Mouse (Mus musculus) CH12.LX (cell line): ENCODE results near the gene Lpxn. TPM values are rescaled to one million over a fixed set of nuclear protein-coding genes. Genes with fewer than 3 reads are reported as not detected.

Source experiments
- DNase-seq: peaks from one replicate; pipeline ENCODE4 v3.0.0-alpha.2; 2013; ENCODE audit errors: extremely low read depth
- H3K27ac ChIP-seq: 2 replicates; pipeline ENCODE4 v1.5.1; 2012; ENCODE audit warnings: low read depth, mild to moderate bottlenecking, control low read depth, moderate library complexity; ENCODE audit not compliant: insufficient read depth
- H3K27me3 ChIP-seq: replicated peaks from 2 replicates; pipeline ENCODE3; 2012; ENCODE audit warnings: inconsistent platforms
- H3K36me3 ChIP-seq, 2 experiments: replicated peaks in 1 of 2; 2 replicates each; pipeline versions ENCODE3 to v1.6.1; 2012; ENCODE audit warnings: inconsistent platforms in 1 of 2, low read length in 1 of 2, mild to moderate bottlenecking in 1 of 2, mixed read lengths in 1 of 2, moderate library complexity in 1 of 2; ENCODE audit not compliant: control insufficient read depth in 1 of 2, insufficient read depth in 1 of 2
- H3K4me1 ChIP-seq, 2 experiments: 2 replicates each; pipeline ENCODE4 v1.6.1; 2012; ENCODE audit warnings: inconsistent platforms in 1 of 2, moderate library complexity in 1 of 2; ENCODE audit not compliant: insufficient read depth in 2 of 2, control insufficient read depth in 1 of 2
- H3K4me2 ChIP-seq: 2 replicates; pipeline ENCODE4 v1.6.1; 2012; ENCODE audit warnings: low read depth, mild to moderate bottlenecking, control low read depth; ENCODE audit not compliant: poor library complexity, insufficient read depth, severe bottlenecking
- H3K4me3 ChIP-seq, 3 experiments: fragments of 150-350 bp in 1 of 3; sonication (generic) in 1 of 3; replicated peaks in 1 of 3; 2 replicates each; pipeline versions ENCODE3 to v1.5.1; 2011 to 2012; ENCODE audit warnings: low read depth in 2 of 3, low read length in 2 of 3, mild to moderate bottlenecking in 2 of 3, moderate library complexity in 2 of 3, control low read depth in 1 of 3, improper control_type of control experiment in 1 of 3, inconsistent platforms in 1 of 3, mixed read lengths in 1 of 3; ENCODE audit not compliant: poor library complexity in 1 of 3
- H3K79me2 ChIP-seq: replicated peaks from 2 replicates; pipeline ENCODE4 v1.6.1; 2012; ENCODE audit warnings: mild to moderate bottlenecking, moderate library complexity; ENCODE audit not compliant: control insufficient read depth, poor library complexity, insufficient read depth, severe bottlenecking; ENCODE audit errors: extremely low read depth
- H3K9ac ChIP-seq: 2 replicates; pipeline ENCODE4 v1.6.1; 2012; ENCODE audit warnings: low read depth, mild to moderate bottlenecking, control low read depth, moderate library complexity; ENCODE audit not compliant: insufficient read depth
- H3K9me3 ChIP-seq: replicated peaks from 2 replicates; pipeline ENCODE3; 2012; ENCODE audit warnings: low read length, inconsistent platforms, mixed read lengths
- BHLHE40 ChIP-seq: IDR thresholded peaks from 2 replicates; pipeline ENCODE4 v1.6.1; 2011; ENCODE audit warnings: mild to moderate bottlenecking, low read depth, low read length, improper control_type of control experiment
- CHD1 ChIP-seq: IDR thresholded peaks from 2 replicates; pipeline ENCODE4 v1.6.1; 2012; ENCODE audit warnings: low read depth, low read length, improper control_type of control experiment, inconsistent platforms
- CTCF ChIP-seq, 2 experiments: IDR thresholded peaks in 1 of 2; conservative IDR thresholded peaks in 1 of 2; 2 replicates each; pipeline ENCODE4 v1.5.1; 2011 to 2012; ENCODE audit warnings: low read depth in 2 of 2, low read length in 2 of 2, improper control_type of control experiment in 1 of 2, inconsistent platforms in 1 of 2, mild to moderate bottlenecking in 1 of 2, moderate library complexity in 1 of 2
- E2F4 ChIP-seq: IDR thresholded peaks from 2 replicates; pipeline ENCODE4 v1.6.1; 2011; ENCODE audit warnings: low read depth, low read length, improper control_type of control experiment; ENCODE audit not compliant: insufficient replicate concordance
- EP300 ChIP-seq: IDR thresholded peaks from 2 replicates; pipeline ENCODE4 v1.6.1; 2011; ENCODE audit warnings: low read length, improper control_type of control experiment
- ETS1 ChIP-seq: conservative IDR thresholded peaks from 2 replicates; pipeline ENCODE4 v1.6.1; 2012; ENCODE audit warnings: low read depth, mild to moderate bottlenecking, inconsistent platforms, low read length, improper control_type of control experiment, moderate library complexity
- GABPA ChIP-seq: IDR thresholded peaks from 2 replicates; pipeline ENCODE4 v1.6.1; 2012; ENCODE audit warnings: low read depth, low read length, improper control_type of control experiment, inconsistent platforms; ENCODE audit not compliant: insufficient replicate concordance
- JUN ChIP-seq: IDR thresholded peaks from 2 replicates; pipeline ENCODE4 v1.6.1; 2011; ENCODE audit warnings: low read depth, mild to moderate bottlenecking, low read length, improper control_type of control experiment, moderate library complexity; ENCODE audit not compliant: insufficient read depth
- KAT2A ChIP-seq: IDR thresholded peaks from 2 replicates; pipeline ENCODE4 v1.6.1; 2012; ENCODE audit warnings: low read length, improper control_type of control experiment, inconsistent platforms; ENCODE audit not compliant: insufficient replicate concordance
- MAX ChIP-seq: IDR thresholded peaks from 2 replicates; pipeline ENCODE4 v1.6.1; 2011; ENCODE audit warnings: low read length, improper control_type of control experiment
- MXI1 ChIP-seq: IDR thresholded peaks from 2 replicates; pipeline ENCODE4 v1.6.1; 2011; ENCODE audit warnings: mild to moderate bottlenecking, low read depth, low read length, improper control_type of control experiment
- MYC ChIP-seq: IDR thresholded peaks from 2 replicates; pipeline ENCODE4 v1.6.1; 2011; ENCODE audit warnings: low read depth, mild to moderate bottlenecking, improper control_type of control experiment, low read length
- NRF1 ChIP-seq: IDR thresholded peaks from 2 replicates; pipeline ENCODE4 v1.6.1; 2014; ENCODE audit warnings: low read depth, mild to moderate bottlenecking, inconsistent platforms, low read length, improper control_type of control experiment, moderate library complexity
- PAX5 ChIP-seq: IDR thresholded peaks from 2 replicates; pipeline ENCODE4 v1.6.1; 2012; ENCODE audit warnings: low read length, inconsistent platforms, mixed read lengths
- RAD21 ChIP-seq: IDR thresholded peaks from 2 replicates; pipeline ENCODE4 v1.6.1; 2011; ENCODE audit warnings: low read depth, mild to moderate bottlenecking, low read length, improper control_type of control experiment, moderate library complexity
- RCOR1 ChIP-seq: conservative IDR thresholded peaks from 2 replicates; pipeline ENCODE4 v1.6.1; 2012; ENCODE audit warnings: low read depth, mild to moderate bottlenecking, inconsistent platforms, low read length, improper control_type of control experiment
- TBP ChIP-seq: conservative IDR thresholded peaks from 2 replicates; pipeline ENCODE4 v1.6.1; 2011; ENCODE audit warnings: low read depth, low read length, improper control_type of control experiment
- TCF12 ChIP-seq: IDR thresholded peaks from 2 replicates; pipeline ENCODE4 v1.6.1; 2014; ENCODE audit warnings: low read depth, mild to moderate bottlenecking, inconsistent platforms, low read length, improper control_type of control experiment
- UBTF ChIP-seq: IDR thresholded peaks from 2 replicates; pipeline ENCODE4 v1.6.1; 2012; ENCODE audit warnings: low read depth, mild to moderate bottlenecking, inconsistent platforms, low read length, improper control_type of control experiment, moderate library complexity
- USF1 ChIP-seq: IDR thresholded peaks from 2 replicates; pipeline ENCODE4 v1.6.1; 2014; ENCODE audit warnings: low read depth, mild to moderate bottlenecking, inconsistent platforms, low read length, improper control_type of control experiment
- ZC3H11A ChIP-seq: IDR thresholded peaks from 2 replicates; pipeline ENCODE4 v1.6.1; 2012; ENCODE audit warnings: low read depth, mild to moderate bottlenecking, inconsistent platforms, low read length, improper control_type of control experiment
- ZKSCAN1 ChIP-seq: IDR thresholded peaks from 2 replicates; pipeline ENCODE4 v1.6.1; 2012; ENCODE audit warnings: low read depth, inconsistent platforms, low read length, improper control_type of control experiment, borderline replicate concordance
- ZMIZ1 ChIP-seq: IDR thresholded peaks from 2 replicates; pipeline ENCODE4 v1.6.1; 2012; ENCODE audit warnings: low read depth, mild to moderate bottlenecking, inconsistent platforms, low read length, improper control_type of control experiment
- ZNF384 ChIP-seq: IDR thresholded peaks from 2 replicates; pipeline ENCODE4 v1.6.1; 2012; ENCODE audit warnings: low read depth, low read length, improper control_type of control experiment, inconsistent platforms
- dilution Hi-C: fragments of 300-500 bp; cut with MboI; formaldehyde crosslinking; loops from 2 replicates; pipeline ENCODE4 v1.14.3; 2020; ENCODE audit warnings: low sequenced_read_pairs; ENCODE audit not compliant: extremely low pct_unique_long_range_greater_than_20kb, extremely low pct_ligation_motif_present
- in situ Hi-C: fragments of 300-500 bp; cut with MboI; formaldehyde crosslinking; loops from 3 replicates; pipeline ENCODE4 v1.14.3; 2019; ENCODE audit warnings: low sequenced_read_pairs, low pct_ligation_motif_present, low pct_unique_long_range_greater_than_20kb, mixed read lengths
- polyA plus RNA-seq: library from polyadenylated mRNA; unstranded; fragments of >175 nt; gene quantifications from 2 replicates; pipeline ENCODE4 v1.2.1, GENCODE M21; 2012; ENCODE audit warnings: low read depth; ENCODE audit not compliant: insufficient read length
- total RNA-seq, 2 experiments: library from RNA; depleted of rRNA; stranded (reverse); fragments of 300-350 nt in 1 of 2; fragments of >200 nt in 1 of 2; gene quantifications; 2 replicates each; pipeline ENCODE4 v1.2.3; 2012 to 2014

The Lpxn gene
- total and polyA plus RNA-seq, 3 experiments: 39.2 to 140 (median 66.4) TPM

- TF ChIP-seq NRF1 (0 out of 2 replicates have a peak, but pooled peaks have one; percentile 13), ZKSCAN1 (no peak), MYC (peak; percentile 87), TBP (no peak), E2F4 (no peak), UBTF (peak; percentile 95), RAD21 (no peak), ZMIZ1 (no peak), TCF12 (peak; percentile 62; the same call in 1 of the 2 replicates), ZC3H11A (no peak), CTCF (conservative IDR thresholded peaks at IDR 0.05 in 1 of 2, IDR thresholded peaks at IDR 0.05 in 1 of 2; ENCODE audit: low read depth in 2 of 2, low read length in 2 of 2) (peak in 1 of 2 experiments; percentile 72; a peak in 2 of 4 replicates), MAX (peak; percentile 96)
These were observed 1.6 kb upstream of the Lpxn start (continued) for GRCm38 (mm10) chr19:12794056-12795044.

DNA sequence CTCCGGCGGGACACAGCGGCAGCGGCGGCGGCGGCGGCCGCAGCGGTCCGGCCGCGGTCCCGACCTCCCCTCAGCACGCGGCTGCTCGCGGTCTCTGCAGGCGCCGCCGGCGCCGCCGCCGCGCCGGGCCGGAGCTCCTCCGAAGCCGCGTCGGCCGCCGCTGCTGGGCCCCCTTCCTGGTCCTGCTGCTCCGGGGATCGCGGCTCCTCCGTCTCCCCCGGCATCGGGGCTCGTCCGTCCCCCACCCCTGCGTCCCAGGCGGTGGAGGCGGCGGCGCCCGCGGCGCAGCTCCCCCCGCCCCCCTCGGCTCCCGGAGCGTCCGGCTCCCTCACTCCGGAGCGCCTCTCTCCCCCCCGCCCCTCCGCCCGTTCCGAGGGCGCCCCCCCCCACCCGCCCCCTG lies 883 bp upstream of the Lpxn start:
- in situ Hi-C loops: no loop called here
- Histone ChIP-seq H3K36me3 (no peaks in the 10 kb centered on the region), H3K27me3 (no peaks in the 10 kb centered on the region), H3K4me1 (peaks cover 0 to 9% of the 10 kb centered on the region in 2 experiments; a peak in 1 of 4 replicates), H3K27ac (peak overlapping the region; percentile 88), H3K9ac (peak overlapping the region; percentile 94), H3K79me2 (peaks cover 21% of the 10 kb centered on the region), H3K4me3 (peak overlapping the region; percentile 67 to 96 (median 77)), H3K4me2 (no peak overlapping the region), H3K9me3 (no peaks in the 10 kb centered on the region)
- dilution Hi-C loops: no loop called here
- TF ChIP-seq ZMIZ1 (peak; percentile 27; the same call in 1 of the 2 replicates), NRF1 (0 out of 2 replicates have a peak, but pooled peaks have one; percentile 5), KAT2A (no peak), JUN (no peak)
- no peak for DNase-seq

DNA sequence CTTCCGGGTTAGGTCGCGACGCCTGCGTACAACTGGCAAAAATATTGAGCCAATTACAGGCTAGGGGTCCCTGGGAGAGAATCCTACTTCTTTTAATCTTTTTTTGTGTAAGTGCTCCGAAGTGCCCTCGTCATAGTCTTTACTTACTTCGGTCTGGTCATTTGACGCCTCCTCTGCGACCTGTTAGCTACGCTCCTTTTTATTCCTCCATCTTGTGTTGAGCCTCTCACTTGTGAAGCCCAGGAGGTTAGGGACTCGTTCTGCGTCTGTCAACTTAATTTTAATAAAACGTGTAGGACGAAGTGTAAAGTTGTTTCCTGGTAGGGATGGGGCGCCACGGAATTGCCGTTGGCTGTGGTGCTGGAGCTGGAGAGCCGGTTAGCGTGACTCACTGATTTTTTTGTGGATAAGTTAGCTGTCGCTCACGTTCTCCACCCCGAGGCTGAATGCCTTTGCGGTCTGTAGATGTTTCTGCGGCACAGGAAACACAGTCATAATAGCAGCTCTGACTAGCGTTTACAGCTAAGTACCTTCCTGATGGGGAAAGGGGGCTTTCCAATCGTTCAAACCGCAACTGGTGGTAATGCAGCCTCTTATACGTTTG lies 437 bp downstream of the Lpxn start:
- peak overlapping the region; percentile 95 for H3K9ac ChIP-seq
- H3K4me3 ChIP-seq: peak overlapping the region; percentile 58 to 85 (median 80)
- peak; percentile 95 for DNase-seq
- peaks cover 24% of the 10 kb centered on the region for H3K79me2 ChIP-seq
- H3K27me3 ChIP-seq: no peaks in the 10 kb centered on the region
- H3K36me3 ChIP-seq: no peaks in the 10 kb centered on the region
- no peaks in the 10 kb centered on the region for H3K9me3 ChIP-seq
- peak overlapping the region; percentile 77; the same call in 1 of the 2 replicates for H3K4me2 ChIP-seq
- in situ Hi-C loops: no loop called here
- H3K4me1 ChIP-seq: peaks cover 0 to 1% of the 10 kb centered on the region in 2 experiments; a peak in 1 of 4 replicates
- dilution Hi-C loops: no loop called here
- peak overlapping the region; percentile 97 for H3K27ac ChIP-seq
- TF ChIP-seq ETS1: peak; percentile 95
- TF ChIP-seq USF1: no peak
- peak; percentile 100 for TF ChIP-seq BHLHE40
- TF ChIP-seq EP300: peak; percentile 96
- no peak for TF ChIP-seq RAD21
- peak; percentile 69; the same call in 1 of the 2 replicates for TF ChIP-seq ZNF384
- TF ChIP-seq MAX: peak; percentile 74
- no peak for TF ChIP-seq UBTF
- TF ChIP-seq MYC: peak; percentile 71
- TF ChIP-seq RCOR1: peak; percentile 95
- no peak for TF ChIP-seq ZC3H11A
- peak; percentile 91 for TF ChIP-seq CHD1
- TF ChIP-seq CTCF (conservative IDR thresholded peaks at IDR 0.05 in 1 of 2, IDR thresholded peaks at IDR 0.05 in 1 of 2; ENCODE audit: low read depth in 2 of 2, low read length in 2 of 2): no peak
- peak; percentile 58 for TF ChIP-seq TBP
- peak; percentile 87 for TF ChIP-seq JUN
- no peak for TF ChIP-seq GABPA
- TF ChIP-seq PAX5: no peak
- peak; percentile 75; the same call in 1 of the 2 replicates for TF ChIP-seq MXI1
